Mouse (Mus musculus) gonadal fat pad, adult 2 months (tissue): Measurements from ENCODE around the gene Limk2. TPM values are rescaled to one million over a fixed set of nuclear protein-coding genes. Genes with fewer than 3 reads are reported as not detected.

ENCODE experiments used
- DNase-seq: peaks from one replicate; pipeline ENCODE4 v3.0.0-alpha.2; 2012; ENCODE audit warnings: low read depth
- polyA plus RNA-seq: library from polyadenylated mRNA; depleted of rRNA; stranded (reverse); fragments of >200 nt; gene quantifications from 2 replicates; pipeline ENCODE4 v1.2.3, GENCODE M21; 2012

Limk2 gene
- polyA plus RNA-seq, 1 experiment, result 75.6 TPM

GRCm38 (mm10) chr11:3371599-3372295 is 37.2 kb downstream of the Limk2 start:
- DNase-seq, result no peak

GRCm38 (mm10) chr11:3370928-3371598 is 37.9 kb downstream of the Limk2 start:
- DNase-seq, result no peak

GRCm38 (mm10) chr11:3370162-3370561 is 38.8 kb downstream of the Limk2 start:
- no peak for DNase-seq

GRCm38 (mm10) chr11:3369449-3369848 is 39.5 kb downstream of the Limk2 start:
- DNase-seq, result no peak

- no peak for DNase-seq
These were observed 40.0 kb downstream of the Limk2 start for GRCm38 (mm10) chr11:3368983-3369382.

- no peak for DNase-seq
These were observed 42.6 kb downstream of the Limk2 start for GRCm38 (mm10) chr11:3366411-3366810.

GRCm38 (mm10) chr11:3362854-3363253 is 46.1 kb downstream of the Limk2 start:
- DNase-seq, result no peak

GRCm38 (mm10) chr11:3352990-3353585 is 55.9 kb downstream of the Limk2 start:
- DNase-seq, result no peak

- no peak for DNase-seq
These were observed 56.9 kb downstream of the Limk2 start for GRCm38 (mm10) chr11:3352131-3352530.

GRCm38 (mm10) chr11:3349343-3349695 is 59.7 kb downstream of the Limk2 start:
- no peak for DNase-seq

GRCm38 (mm10) chr11:3348576-3349342 is 60.2 kb downstream of the Limk2 start:
- DNase-seq, result no peak

- DNase-seq, result no peak
These were observed 61.2 kb downstream of the Limk2 start for GRCm38 (mm10) chr11:3347835-3348195.

GRCm38 (mm10) chr11:3347091-3347834 is 61.7 kb downstream of the Limk2 start:
- DNase-seq, result no peak

GRCm38 (mm10) chr11:3346351-3346750 is 62.6 kb downstream of the Limk2 start:
- no peak for DNase-seq

- DNase-seq, result no peak
These were observed 64.1 kb downstream of the Limk2 start for GRCm38 (mm10) chr11:3344916-3345315.

- DNase-seq, result no peak
These were observed 67.5 kb downstream of the Limk2 start for GRCm38 (mm10) chr11:3341476-3341875.

- no peak for DNase-seq
These were observed 71.0 kb downstream of the Limk2 start for GRCm38 (mm10) chr11:3337961-3338360.

GRCm38 (mm10) chr11:3337173-3337955 is 71.6 kb downstream of the Limk2 start:
- DNase-seq, result no peak

- no peak for DNase-seq
These were observed 72.4 kb downstream of the Limk2 start for GRCm38 (mm10) chr11:3336602-3337001.

GRCm38 (mm10) chr11:3335651-3336216 is 73.3 kb downstream of the Limk2 start:
- DNase-seq, result no peak
